Mouse (Mus musculus): Measurements from ENCODE around the gene Selenov. TPM values are rescaled to one million over a fixed set of nuclear protein-coding genes. Genes with fewer than 3 reads are reported as not detected.

The Selenov gene
- total and polyA plus RNA-seq, 2 experiments = not detected

DNA sequence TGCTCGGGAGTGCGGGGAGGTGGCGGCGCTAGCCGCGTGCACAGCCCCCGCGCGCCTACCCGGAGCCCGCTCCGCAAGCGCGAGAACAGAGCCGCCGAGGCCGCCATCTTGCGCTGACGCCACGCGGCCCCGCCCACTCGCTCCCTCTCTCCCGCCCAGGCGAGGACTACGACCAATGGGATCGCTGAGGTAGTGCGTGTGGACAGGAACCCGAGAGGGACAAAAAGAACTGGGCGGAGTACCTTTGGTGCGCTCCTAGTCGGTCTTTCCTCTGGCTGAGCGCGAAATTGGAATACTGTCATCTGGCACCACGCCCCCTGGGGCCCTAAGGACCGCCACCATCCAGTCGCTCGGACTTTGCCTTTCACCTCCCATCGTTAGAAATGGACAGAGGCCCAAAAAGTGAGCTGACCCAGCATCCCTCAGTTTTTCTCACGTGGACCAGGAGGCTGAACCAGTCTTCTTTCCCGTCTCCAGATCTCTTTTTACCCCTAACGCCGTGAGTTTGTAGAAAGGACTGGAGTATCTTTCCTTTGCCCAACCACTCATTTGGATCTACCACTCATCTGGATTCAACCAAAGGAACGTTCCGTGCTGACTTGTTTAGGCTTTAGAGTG is 21.0 kb upstream of the Selenov start, which contains the start of gene Timm50:
Gene Timm50 (minus strand): TSS at position 147 of the 618 bp plus-strand sequence.
- TF ChIP-seq POLR2A (IDR thresholded peaks at IDR 0.05; ENCODE audit: extremely low read depth, insufficient read depth, low read length) = 0 out of 2 replicates have a peak, but pooled peaks have one; percentile 19
- no peak for TF ChIP-seq CTCF (IDR thresholded peaks at IDR 0.05; ENCODE audit: low read depth, low read length)
- H3K36me3 ChIP-seq (ENCODE audit: control insufficient read depth, insufficient read depth, low read length) = peaks cover 22% of the 10 kb centered on the region
- H3K27ac ChIP-seq (replicated peaks; ENCODE audit: insufficient read depth, low read depth, low read length) = no peak within 1 kb of the TSS
- WGBS = under 1% methylated on average over 45 of the region's 45 CpGs
- H3K27me3 ChIP-seq (ENCODE audit: control insufficient read depth, insufficient read depth, low read length) = no peaks in the 10 kb centered on the region
- peaks cover 4% of the 10 kb centered on the region for H3K4me1 ChIP-seq (ENCODE audit: control insufficient read depth, insufficient read depth, low read length)
- peak within 1 kb of the TSS; percentile 69 for H3K4me3 ChIP-seq (ENCODE audit: insufficient read depth, low read depth, low read length)
- DNase-seq (ENCODE audit: extremely low read depth, low read depth, low spot score) = peak; percentile 90
- H3K9ac ChIP-seq (ENCODE audit: low read depth, low read length) = peak within 1 kb of the TSS; percentile 77
- no peaks in the 10 kb centered on the region for H3K79me2 ChIP-seq (ENCODE audit: control insufficient read depth, insufficient read depth, low read length)

DNA sequence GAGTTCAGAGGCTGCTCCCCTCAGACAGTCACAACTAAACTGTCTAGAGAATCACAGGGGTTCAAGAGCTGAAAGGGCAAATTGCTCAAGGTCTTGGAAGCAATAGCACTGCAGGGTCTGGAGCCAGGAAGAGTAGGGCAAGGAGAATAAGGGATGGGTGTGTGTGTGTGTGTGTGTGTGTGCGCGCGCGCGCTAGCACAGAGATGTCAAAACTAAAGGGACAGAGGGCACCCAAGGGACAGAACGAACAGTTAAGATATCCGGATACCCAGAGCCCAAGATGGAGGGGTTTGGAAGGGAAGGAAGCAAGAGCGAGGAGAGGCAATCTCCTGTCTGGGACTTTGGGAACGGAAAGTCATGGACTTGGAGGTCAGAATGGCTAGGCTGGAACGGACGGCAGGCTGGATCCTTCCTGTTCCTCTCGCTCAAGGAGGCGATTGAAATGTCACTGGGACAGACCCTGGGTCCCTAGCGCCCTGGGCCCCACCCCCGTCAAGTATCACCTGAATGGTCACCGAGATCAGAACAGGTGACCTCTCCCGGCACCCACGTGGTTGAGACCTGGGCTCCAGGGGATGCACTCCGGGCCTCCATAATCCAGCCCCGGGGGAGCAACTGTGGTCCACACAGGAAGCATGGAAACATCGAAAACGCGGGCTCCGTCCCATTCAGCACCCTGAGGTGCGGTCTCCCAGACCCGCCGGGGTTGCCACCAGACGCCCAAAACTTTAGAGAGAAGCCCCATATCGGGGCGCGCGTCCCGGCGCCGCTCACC is 20.4 kb upstream of the Selenov start:
- TF ChIP-seq CTCF (IDR thresholded peaks at IDR 0.05; ENCODE audit: low read depth, low read length) (no peak), POLR2A (IDR thresholded peaks at IDR 0.05; ENCODE audit: extremely low read depth, insufficient read depth, low read length) (no peak)
- H3K27me3 ChIP-seq (ENCODE audit: control insufficient read depth, insufficient read depth, low read length) = no peaks in the 10 kb centered on the region
- H3K4me3 ChIP-seq (ENCODE audit: insufficient read depth, low read depth, low read length) = peak overlapping the region; percentile 69
- DNase-seq (ENCODE audit: extremely low read depth, low read depth, low spot score) = peak; percentile 14
- peaks cover 15% of the 10 kb centered on the region for H3K36me3 ChIP-seq (ENCODE audit: control insufficient read depth, insufficient read depth, low read length)
- H3K9ac ChIP-seq (ENCODE audit: low read depth, low read length) = peak overlapping the region; percentile 77
- no peaks in the 10 kb centered on the region for H3K79me2 ChIP-seq (ENCODE audit: control insufficient read depth, insufficient read depth, low read length)
- 5% methylated on average over 35 of the region's 35 CpGs for WGBS
- peaks cover 4% of the 10 kb centered on the region for H3K4me1 ChIP-seq (ENCODE audit: control insufficient read depth, insufficient read depth, low read length)
- no peak overlapping the region for H3K27ac ChIP-seq (replicated peaks; ENCODE audit: insufficient read depth, low read depth, low read length)

- H3K27ac ChIP-seq (replicated peaks; ENCODE audit: insufficient read depth, low read depth, low read length) = no peak overlapping the region
- TF ChIP-seq POLR2A (IDR thresholded peaks at IDR 0.05; ENCODE audit: extremely low read depth, insufficient read depth, low read length) (no peak), CTCF (IDR thresholded peaks at IDR 0.05; ENCODE audit: low read depth, low read length) (no peak)
- no peaks in the 10 kb centered on the region for H3K27me3 ChIP-seq (ENCODE audit: control insufficient read depth, insufficient read depth, low read length)
- H3K36me3 ChIP-seq (ENCODE audit: control insufficient read depth, insufficient read depth, low read length) = peaks cover 6% of the 10 kb centered on the region; the same call in 1 of the 2 replicates
- no peak for DNase-seq (ENCODE audit: extremely low read depth, low read depth, low spot score)
- no peak overlapping the region for H3K9ac ChIP-seq (ENCODE audit: low read depth, low read length)
- H3K4me1 ChIP-seq (ENCODE audit: control insufficient read depth, insufficient read depth, low read length) = peaks cover 4% of the 10 kb centered on the region
- no peak overlapping the region for H3K4me3 ChIP-seq (ENCODE audit: insufficient read depth, low read depth, low read length)
- H3K79me2 ChIP-seq (ENCODE audit: control insufficient read depth, insufficient read depth, low read length) = no peaks in the 10 kb centered on the region
- 87% methylated on average over 9 of the region's 9 CpGs for WGBS
These were observed 18.8 kb upstream of the Selenov start for GRCm38 (mm10) chr7:28309737-28310136.

DNA sequence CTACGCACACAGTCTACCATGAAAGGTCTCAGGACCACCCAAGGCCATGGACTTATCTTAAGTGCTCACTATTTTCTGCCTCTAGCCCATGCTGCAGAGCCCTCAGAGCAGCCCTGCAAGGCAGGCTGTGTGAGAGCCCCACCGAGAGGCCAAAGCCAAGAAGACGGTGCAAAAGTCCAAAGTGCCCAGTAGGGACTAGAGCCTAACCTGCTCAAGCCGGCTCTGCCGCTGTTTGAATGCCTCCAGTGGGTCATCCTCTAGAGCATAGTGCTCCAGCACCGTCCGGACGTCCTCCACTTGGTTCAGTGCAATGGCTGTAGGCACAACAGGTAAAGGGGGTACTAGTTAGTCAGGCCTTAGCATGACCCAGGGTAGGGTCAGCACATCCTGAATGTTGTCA is 15.2 kb upstream of the Selenov start:
- 93% methylated on average over 8 of the region's 8 CpGs for WGBS
- Histone ChIP-seq H3K9ac (ENCODE audit: low read depth, low read length) (no peak overlapping the region), H3K4me1 (ENCODE audit: control insufficient read depth, insufficient read depth, low read length) (peaks cover 3% of the 10 kb centered on the region), H3K36me3 (ENCODE audit: control insufficient read depth, insufficient read depth, low read length) (peaks cover 6% of the 10 kb centered on the region; the same call in 1 of the 2 replicates), H3K4me3 (ENCODE audit: insufficient read depth, low read depth, low read length) (no peak overlapping the region), H3K27ac (replicated peaks; ENCODE audit: insufficient read depth, low read depth, low read length) (no peak overlapping the region), H3K27me3 (ENCODE audit: control insufficient read depth, insufficient read depth, low read length) (peaks cover 5% of the 10 kb centered on the region; the same call in 1 of the 2 replicates), H3K79me2 (ENCODE audit: control insufficient read depth, insufficient read depth, low read length) (no peaks in the 10 kb centered on the region)
- DNase-seq (ENCODE audit: extremely low read depth, low read depth, low spot score) = no peak
- no peak for TF ChIP-seq POLR2A (IDR thresholded peaks at IDR 0.05; ENCODE audit: extremely low read depth, insufficient read depth, low read length)
- TF ChIP-seq CTCF (IDR thresholded peaks at IDR 0.05; ENCODE audit: low read depth, low read length) = no peak

DNA sequence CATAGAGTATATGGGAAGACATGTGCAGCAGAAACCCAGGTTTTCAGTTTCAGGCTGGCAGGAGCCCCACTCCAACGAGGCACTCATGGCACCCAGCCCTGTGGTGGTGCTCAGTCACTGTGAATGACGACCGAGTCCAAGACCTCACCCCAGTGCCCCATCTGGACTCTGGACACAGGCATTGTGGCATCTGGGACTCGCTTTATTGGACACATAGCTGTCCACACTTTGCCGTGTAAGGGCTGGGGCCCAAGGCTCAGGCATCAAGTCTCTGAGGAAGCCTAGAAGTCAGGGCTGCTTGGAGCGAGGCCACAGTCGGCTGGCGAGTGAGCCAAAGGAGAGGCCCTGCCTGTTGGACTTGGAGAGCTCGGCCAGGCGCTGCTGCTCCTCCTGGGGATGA is 14.7 kb upstream of the Selenov start:
- 89% methylated on average over 10 of the region's 10 CpGs for WGBS
- peaks cover 6% of the 10 kb centered on the region; the same call in 1 of the 2 replicates for H3K36me3 ChIP-seq (ENCODE audit: control insufficient read depth, insufficient read depth, low read length)
- H3K27me3 ChIP-seq (ENCODE audit: control insufficient read depth, insufficient read depth, low read length) = peaks cover 7% of the 10 kb centered on the region; the same call in 1 of the 2 replicates
- no peaks in the 10 kb centered on the region for H3K79me2 ChIP-seq (ENCODE audit: control insufficient read depth, insufficient read depth, low read length)
- no peak overlapping the region for H3K9ac ChIP-seq (ENCODE audit: low read depth, low read length)
- DNase-seq (ENCODE audit: extremely low read depth, low read depth, low spot score) = no peak
- TF ChIP-seq POLR2A (IDR thresholded peaks at IDR 0.05; ENCODE audit: extremely low read depth, insufficient read depth, low read length) = no peak
- TF ChIP-seq CTCF (IDR thresholded peaks at IDR 0.05; ENCODE audit: low read depth, low read length) = no peak
- no peak overlapping the region for H3K27ac ChIP-seq (replicated peaks; ENCODE audit: insufficient read depth, low read depth, low read length)
- no peaks in the 10 kb centered on the region for H3K4me1 ChIP-seq (ENCODE audit: control insufficient read depth, insufficient read depth, low read length)
- no peak overlapping the region for H3K4me3 ChIP-seq (ENCODE audit: insufficient read depth, low read depth, low read length)

Measured in liver, adult 2 months (tissue).